Mouse (Mus musculus) MEL (cell line): ENCODE results near the gene Klhl5. TPM values are rescaled to one million over a fixed set of nuclear protein-coding genes. Genes with fewer than 3 reads are reported as not detected.

Source experiments
- DNase-seq: peaks from one replicate; pipeline ENCODE4 v3.0.0; 2011; ENCODE audit warnings: low read depth, low spot score
- H3K27ac ChIP-seq: 2 replicates; pipeline ENCODE4 v1.5.1; 2012; ENCODE audit warnings: low read depth, mild to moderate bottlenecking, control low read depth, low read length, moderate library complexity; ENCODE audit not compliant: control insufficient read depth
- H3K27me3 ChIP-seq, 2 experiments: fragments of 150-350 bp in 1 of 2; sonication (generic) in 1 of 2; 2 replicates each; pipeline ENCODE4 v1.6.1; 2012; ENCODE audit warnings: low read length in 2 of 2, mild to moderate bottlenecking in 2 of 2, improper control_type of control experiment in 1 of 2, moderate library complexity in 1 of 2; ENCODE audit not compliant: insufficient read depth in 2 of 2, control insufficient read depth in 1 of 2
- H3K36me3 ChIP-seq, 2 experiments: 2 replicates each; pipeline ENCODE4 v1.6.1; 2012 to 2014; ENCODE audit warnings: low read length in 2 of 2, improper control_type of control experiment in 1 of 2, inconsistent platforms in 1 of 2, mild to moderate bottlenecking in 1 of 2; ENCODE audit not compliant: insufficient read depth in 2 of 2, control insufficient read depth in 1 of 2
- H3K4me1 ChIP-seq, 2 experiments: fragments of 150-350 bp in 1 of 2; sonication (generic) in 1 of 2; 2 replicates each; pipeline ENCODE4 v1.6.1; 2012; ENCODE audit warnings: low read length in 2 of 2, improper control_type of control experiment in 1 of 2, mild to moderate bottlenecking in 1 of 2; ENCODE audit not compliant: insufficient read depth in 2 of 2, control insufficient read depth in 1 of 2
- H3K4me3 ChIP-seq, 2 experiments: fragments of 150-350 bp in 1 of 2; sonication (generic) in 1 of 2; 2 replicates each; pipeline ENCODE4 v1.5.1; 2012; ENCODE audit warnings: low read depth in 2 of 2, low read length in 2 of 2, mild to moderate bottlenecking in 2 of 2, moderate library complexity in 2 of 2, control low read depth in 1 of 2, improper control_type of control experiment in 1 of 2; ENCODE audit not compliant: control insufficient read depth in 1 of 2, insufficient read depth in 1 of 2
- H3K79me2 ChIP-seq: 2 replicates; pipeline ENCODE4 v1.6.1; 2012; ENCODE audit warnings: mild to moderate bottlenecking, low read length, moderate library complexity; ENCODE audit not compliant: control insufficient read depth, poor library complexity, insufficient read depth
- H3K9ac ChIP-seq: 2 replicates; pipeline ENCODE4 v1.6.1; 2012; ENCODE audit warnings: low read depth, mild to moderate bottlenecking, control low read depth, low read length, moderate library complexity; ENCODE audit not compliant: control insufficient read depth, poor library complexity, severe bottlenecking
- H3K9me3 ChIP-seq: fragments of 150-350 bp; sonication (generic); replicated peaks from 2 replicates; pipeline ENCODE4 v1.6.1; 2012; ENCODE audit warnings: mild to moderate bottlenecking, low read length, improper control_type of control experiment, moderate library complexity; ENCODE audit not compliant: insufficient read depth
- CHD1 ChIP-seq: IDR thresholded peaks from 2 replicates; pipeline ENCODE4 v1.6.1; 2012; ENCODE audit warnings: low read depth, mild to moderate bottlenecking, inconsistent platforms, low read length, improper control_type of control experiment
- CHD2 ChIP-seq: IDR thresholded peaks from 2 replicates; pipeline ENCODE4 v1.6.1; 2011; ENCODE audit warnings: low read length, improper control_type of control experiment
- EP300 ChIP-seq, 2 experiments: IDR thresholded peaks; 2 replicates each; pipeline ENCODE4 v1.6.1; 2011; ENCODE audit warnings: improper control_type of control experiment in 2 of 2, low read length in 2 of 2, low read depth in 1 of 2, mild to moderate bottlenecking in 1 of 2
- ETS1 ChIP-seq: IDR thresholded peaks from 2 replicates; pipeline ENCODE4 v1.6.1; 2012; ENCODE audit warnings: low read depth, mild to moderate bottlenecking, inconsistent platforms, low read length, improper control_type of control experiment, moderate library complexity
- GABPA ChIP-seq: IDR thresholded peaks from 2 replicates; pipeline ENCODE4 v1.6.1; 2012; ENCODE audit warnings: low read depth, mild to moderate bottlenecking, inconsistent platforms, low read length, improper control_type of control experiment, moderate library complexity
- GATA1 ChIP-seq: IDR thresholded peaks from 2 replicates; pipeline ENCODE4 v1.6.1; 2011; ENCODE audit warnings: low read depth, low read length, improper control_type of control experiment
- HCFC1 ChIP-seq: IDR thresholded peaks from 2 replicates; pipeline ENCODE4 v1.6.1; 2012; ENCODE audit warnings: low read depth, mild to moderate bottlenecking, inconsistent platforms, low read length, improper control_type of control experiment, moderate library complexity
- JUND ChIP-seq: IDR thresholded peaks from 2 replicates; pipeline ENCODE4 v1.6.1; 2011; ENCODE audit warnings: low read depth, mild to moderate bottlenecking, improper control_type of control experiment, low read length
- MAFK ChIP-seq: IDR thresholded peaks from 2 replicates; pipeline ENCODE4 v1.6.1; 2011; ENCODE audit warnings: low read depth, mild to moderate bottlenecking, low read length, improper control_type of control experiment, borderline replicate concordance
- MAX ChIP-seq: IDR thresholded peaks from 2 replicates; pipeline ENCODE4 v1.6.1; 2011; ENCODE audit warnings: low read length, improper control_type of control experiment
- MAZ ChIP-seq: IDR thresholded peaks from 2 replicates; pipeline ENCODE4 v1.6.1; 2012; ENCODE audit warnings: low read depth, mild to moderate bottlenecking, inconsistent platforms, low read length, improper control_type of control experiment
- MYB ChIP-seq: IDR thresholded peaks from 2 replicates; pipeline ENCODE4 v1.6.1; 2011; ENCODE audit warnings: mild to moderate bottlenecking, low read depth, low read length, improper control_type of control experiment
- MYC ChIP-seq: IDR thresholded peaks from 2 replicates; pipeline ENCODE4 v1.6.1; 2011; ENCODE audit warnings: low read depth, mild to moderate bottlenecking, low read length, improper control_type of control experiment, moderate library complexity
- NELFE ChIP-seq: IDR thresholded peaks from 2 replicates; pipeline ENCODE4 v1.6.1; 2011; ENCODE audit warnings: low read depth, low read length, improper control_type of control experiment
- NRF1 ChIP-seq: IDR thresholded peaks from 2 replicates; pipeline ENCODE4 v1.6.1; 2014; ENCODE audit warnings: low read depth, mild to moderate bottlenecking, inconsistent platforms, low read length, improper control_type of control experiment, moderate library complexity; ENCODE audit not compliant: poor library complexity, insufficient read depth, severe bottlenecking
- POLR2A ChIP-seq, 2 experiments: IDR thresholded peaks; 2 replicates each; pipeline ENCODE4 v1.6.1; 2011 to 2012; ENCODE audit warnings: low read length in 2 of 2, mild to moderate bottlenecking in 2 of 2, control low read depth in 1 of 2, improper control_type of control experiment in 1 of 2, low read depth in 1 of 2, moderate library complexity in 1 of 2; ENCODE audit not compliant: control insufficient read depth in 1 of 2, insufficient read depth in 1 of 2, poor library complexity in 1 of 2
- POLR2AphosphoS2 ChIP-seq: IDR thresholded peaks from 2 replicates; pipeline ENCODE4 v1.6.1; 2011; ENCODE audit warnings: low read length, improper control_type of control experiment
- POLR2AphosphoS5 ChIP-seq: IDR thresholded peaks from 2 replicates; pipeline ENCODE4 v1.6.1; 2012; ENCODE audit warnings: low read depth, borderline replicate concordance, mild to moderate bottlenecking, inconsistent platforms, low read length, moderate library complexity, mixed read lengths
- RCOR1 ChIP-seq: IDR thresholded peaks from 2 replicates; pipeline ENCODE4 v1.6.1; 2012; ENCODE audit warnings: low read depth, mild to moderate bottlenecking, inconsistent platforms, low read length, improper control_type of control experiment
- SIN3A ChIP-seq: IDR thresholded peaks from 2 replicates; pipeline ENCODE4 v1.6.1; 2012; ENCODE audit warnings: low read length, improper control_type of control experiment, inconsistent platforms
- TAL1 ChIP-seq: IDR thresholded peaks from 2 replicates; pipeline ENCODE4 v1.6.1; 2012; ENCODE audit warnings: mild to moderate bottlenecking, inconsistent platforms, low read length, moderate library complexity, mixed read lengths
- TCF12 ChIP-seq: IDR thresholded peaks from 2 replicates; pipeline ENCODE4 v1.6.1; 2014; ENCODE audit warnings: low read depth, mild to moderate bottlenecking, inconsistent platforms, low read length, improper control_type of control experiment, moderate library complexity
- USF1 ChIP-seq: IDR thresholded peaks from 2 replicates; pipeline ENCODE4 v1.6.1; 2014; ENCODE audit warnings: low read depth, mild to moderate bottlenecking, inconsistent platforms, low read length, improper control_type of control experiment, moderate library complexity
- USF2 ChIP-seq, 2 experiments: IDR thresholded peaks; 2 replicates each; pipeline ENCODE4 v1.6.1; 2011 to 2012; ENCODE audit warnings: improper control_type of control experiment in 2 of 2, low read length in 2 of 2, borderline replicate concordance in 1 of 2, inconsistent platforms in 1 of 2, low read depth in 1 of 2, mild to moderate bottlenecking in 1 of 2; ENCODE audit not compliant: insufficient read depth in 1 of 2
- ZMIZ1 ChIP-seq: IDR thresholded peaks from 2 replicates; pipeline ENCODE4 v1.6.1; 2012; ENCODE audit warnings: low read depth, mild to moderate bottlenecking, inconsistent platforms, low read length, improper control_type of control experiment, moderate library complexity
- ZNF384 ChIP-seq: IDR thresholded peaks from 2 replicates; pipeline ENCODE4 v1.6.1; 2012; ENCODE audit warnings: low read depth, mild to moderate bottlenecking, inconsistent platforms, low read length, improper control_type of control experiment
- polyA plus RNA-seq, 2 experiments: library from polyadenylated mRNA; stranded (reverse) in 1 of 2; unstranded in 1 of 2; fragments of >175 nt in 1 of 2; fragments of >200 nt in 1 of 2; gene quantifications; 2 replicates each; pipeline versions ENCODE4 v1.2.1 to v1.2.4; 2012; ENCODE audit warnings: low replicate concordance in 2 of 2, low read depth in 1 of 2; ENCODE audit not compliant: insufficient read length in 2 of 2, insufficient read depth in 1 of 2, missing spikeins in 1 of 2
- total RNA-seq: library from RNA; depleted of rRNA; stranded (reverse); fragments of 300-350 nt; gene quantifications from 2 replicates; pipeline ENCODE4 v1.2.3, GENCODE M21; 2012

Klhl5 gene
- total and polyA plus RNA-seq, 3 experiments, result 8.0 to 15.5 TPM; not detected in 1

DNA sequence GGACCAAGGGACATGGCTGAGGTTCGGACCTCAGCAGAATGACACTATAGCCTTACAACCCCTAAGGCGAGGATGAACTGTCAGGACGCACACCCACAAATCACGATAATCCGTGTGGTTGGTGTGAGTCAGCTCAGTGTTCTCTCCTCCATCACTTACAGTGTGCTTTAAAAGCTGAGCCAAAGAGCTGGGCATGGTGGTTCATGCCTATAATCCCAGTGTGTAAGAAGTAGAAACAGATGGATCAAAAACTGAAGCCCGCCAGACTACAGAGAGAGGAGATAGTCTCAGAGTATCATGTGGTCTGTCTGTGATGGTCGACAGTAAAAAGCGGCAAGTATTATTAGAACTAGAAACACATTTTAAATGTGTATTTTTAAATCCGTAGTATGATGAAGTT is 71.1 kb downstream of the Klhl5 start:
- no peaks in the 10 kb centered on the region for H3K36me3 ChIP-seq

DNA sequence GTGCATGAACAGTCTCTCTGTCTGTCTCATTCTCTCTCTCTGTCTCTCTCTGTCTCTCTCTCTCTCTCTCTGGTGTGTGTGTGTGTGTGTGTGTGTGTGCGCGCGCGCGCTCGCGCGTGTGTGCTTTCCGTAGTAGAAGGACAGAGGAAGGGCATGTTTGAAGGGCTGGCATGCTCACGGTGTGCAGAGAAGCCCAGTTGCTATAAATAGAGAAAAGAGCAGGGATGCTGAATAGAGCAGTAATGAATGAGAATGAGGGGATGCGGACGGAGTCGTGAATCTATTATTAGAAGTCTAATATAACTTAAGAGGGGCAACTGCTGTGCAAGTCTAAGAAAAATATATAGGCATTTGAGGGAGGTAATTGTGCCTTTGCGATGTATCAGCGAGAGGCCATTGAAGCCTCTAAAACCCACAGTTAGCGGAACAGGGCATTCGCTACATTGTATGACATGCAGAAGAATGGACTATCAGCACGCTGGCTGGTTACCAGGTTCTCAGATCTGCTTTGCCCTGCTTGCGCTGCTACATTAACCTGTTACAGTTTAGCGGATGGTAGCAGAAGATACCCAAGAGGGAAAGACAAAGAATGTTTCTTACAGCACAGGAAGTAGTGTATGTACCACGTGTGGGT is 73.9 kb downstream of the Klhl5 start:
- TF ChIP-seq ETS1 (no peak), NRF1 (no peak), POLR2A (IDR thresholded peaks at IDR 0.05; ENCODE audit: control insufficient read depth in 1 of 2, insufficient read depth in 1 of 2, low read depth in 1 of 2, low read length in 2 of 2, poor library complexity in 1 of 2) (no peak), USF2 (IDR thresholded peaks at IDR 0.05; ENCODE audit: borderline replicate concordance in 1 of 2, insufficient read depth in 1 of 2, low read depth in 1 of 2, low read length in 2 of 2) (no peak), ZNF384 (no peak), MAFK (no peak)
- TF ChIP-seq, all 39 proteins: peak for 0
- H3K79me2 ChIP-seq, result no peaks in the 10 kb centered on the region
- H3K27me3 ChIP-seq, result no peaks in the 10 kb centered on the region; a peak in 2 of 4 replicates
- no peak overlapping the region for H3K9ac ChIP-seq
- no peaks in the 10 kb centered on the region for H3K9me3 ChIP-seq
- no peak for DNase-seq
- no peak overlapping the region for H3K27ac ChIP-seq
- H3K4me1 ChIP-seq, result no peaks in the 10 kb centered on the region
- H3K36me3 ChIP-seq, result no peaks in the 10 kb centered on the region
- H3K4me3 ChIP-seq, result no peak overlapping the region

More for the DNA sequence above, 71.1 kb downstream of the Klhl5 start:
- Histone ChIP-seq H3K9me3 (no peaks in the 10 kb centered on the region), H3K27ac (no peak overlapping the region), H3K4me3 (no peak overlapping the region), H3K4me1 (no peaks in the 10 kb centered on the region), H3K79me2 (no peaks in the 10 kb centered on the region), H3K9ac (no peak overlapping the region), H3K27me3 (no peaks in the 10 kb centered on the region; a peak in 2 of 4 replicates)
- TF ChIP-seq MYB, result no peak
- TF ChIP-seq GATA1, result no peak
- TF ChIP-seq ETS1, result no peak
- TF ChIP-seq MAX, result no peak
- TF ChIP-seq HCFC1, result no peak
- no peak for TF ChIP-seq GABPA
- no peak for TF ChIP-seq POLR2AphosphoS5
- TF ChIP-seq USF1, result no peak
- no peak for TF ChIP-seq NELFE
- DNase-seq, result no peak

DNA sequence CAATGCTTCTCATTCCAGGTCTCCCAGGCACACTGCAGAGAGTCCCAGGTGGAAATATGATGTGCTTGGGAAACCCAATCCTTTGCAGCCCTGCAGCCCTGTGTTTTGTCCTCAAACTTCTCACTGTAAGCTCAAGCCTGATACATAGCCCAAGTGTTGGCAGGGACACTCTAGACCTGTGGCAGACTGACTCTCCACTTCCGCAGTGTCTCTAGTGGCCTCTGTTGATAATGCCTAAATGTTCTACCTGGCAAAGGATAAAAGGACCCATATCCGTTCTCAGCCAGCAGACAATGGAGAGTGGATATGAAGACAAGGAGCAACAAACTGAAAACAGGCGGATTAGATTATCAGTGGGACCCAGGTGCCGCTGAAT is 74.4 kb downstream of the Klhl5 start:
- no peak overlapping the region for H3K9ac ChIP-seq
- no peaks in the 10 kb centered on the region for H3K36me3 ChIP-seq
- no peak overlapping the region for H3K4me3 ChIP-seq
- no peaks in the 10 kb centered on the region; a peak in 2 of 4 replicates for H3K27me3 ChIP-seq
- no peaks in the 10 kb centered on the region for H3K79me2 ChIP-seq
- H3K9me3 ChIP-seq, result no peaks in the 10 kb centered on the region
- no peaks in the 10 kb centered on the region for H3K4me1 ChIP-seq
- no peak for DNase-seq
- no peak overlapping the region for H3K27ac ChIP-seq
- TF ChIP-seq TAL1 (no peak), CHD1 (no peak), HCFC1 (no peak), RCOR1 (no peak), ETS1 (no peak), EP300 (IDR thresholded peaks at IDR 0.05; ENCODE audit: low read depth in 1 of 2, low read length in 2 of 2) (no peak), MAX (no peak), CHD2 (no peak), ZMIZ1 (no peak), POLR2AphosphoS2 (no peak), JUND (no peak), MAZ (no peak), MYC (no peak), POLR2A (IDR thresholded peaks at IDR 0.05; ENCODE audit: control insufficient read depth in 1 of 2, insufficient read depth in 1 of 2, low read depth in 1 of 2, low read length in 2 of 2, poor library complexity in 1 of 2) (no peak), SIN3A (no peak), TCF12 (no peak)
